Mouse (Mus musculus) megakaryocyte, adult 5-6 weeks (primary cell): ENCODE measurements at regions not wholly inside any gene's neighbourhood (a gene's known extent, or its start where the extent isn't known, plus 50 kb on each side); places are given as distances from the start of the nearest gene placed in this dataset.

Experiments
- ATAC-seq: 2 replicates; pipeline ENCODE4 v1.8.0; 2016; ENCODE audit warnings: mild to moderate bottlenecking, inconsistent platforms; ENCODE audit not compliant: poor library complexity, severe bottlenecking

DNA sequence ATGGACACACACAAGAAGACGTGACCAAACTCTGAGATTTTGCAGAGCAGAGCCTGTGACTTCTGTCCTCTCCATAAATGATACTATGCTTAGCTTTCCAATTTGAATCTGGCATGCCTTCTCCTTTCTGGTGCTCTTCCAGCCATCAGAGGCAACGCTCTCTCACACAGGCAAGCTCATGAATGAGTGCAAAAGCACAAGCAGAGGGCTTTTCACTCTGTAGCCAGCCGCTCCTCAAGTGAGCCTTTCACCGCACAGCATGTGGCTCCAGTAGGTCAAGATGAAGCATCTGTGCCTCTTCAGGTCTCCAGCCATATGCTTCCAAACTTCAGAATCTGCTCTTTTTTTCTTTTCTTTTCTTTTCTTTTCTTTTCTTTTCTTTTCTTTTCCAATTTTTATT is 106.2 kb downstream of the Spry2 start:
- ATAC-seq, result no peak

DNA sequence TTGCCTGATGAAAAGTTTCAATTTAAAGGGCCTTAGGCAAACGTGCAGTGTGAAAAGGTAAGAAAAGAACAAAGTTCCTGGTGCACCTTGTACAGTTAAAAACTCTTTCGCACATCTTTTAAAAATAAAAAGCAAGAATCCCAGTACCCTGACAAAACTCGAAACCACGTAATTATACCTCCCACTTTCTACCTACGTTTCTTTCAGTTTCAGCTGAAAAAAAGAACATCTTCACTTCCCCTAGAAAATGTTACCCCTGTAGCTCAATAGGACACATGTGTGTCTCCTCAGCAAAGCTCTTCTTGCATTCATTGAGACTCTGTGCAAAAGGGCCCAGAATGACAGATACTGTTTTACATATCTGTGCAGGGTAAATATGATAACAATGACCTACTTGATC is 113.2 kb downstream of the Spry2 start:
- no peak for ATAC-seq

DNA sequence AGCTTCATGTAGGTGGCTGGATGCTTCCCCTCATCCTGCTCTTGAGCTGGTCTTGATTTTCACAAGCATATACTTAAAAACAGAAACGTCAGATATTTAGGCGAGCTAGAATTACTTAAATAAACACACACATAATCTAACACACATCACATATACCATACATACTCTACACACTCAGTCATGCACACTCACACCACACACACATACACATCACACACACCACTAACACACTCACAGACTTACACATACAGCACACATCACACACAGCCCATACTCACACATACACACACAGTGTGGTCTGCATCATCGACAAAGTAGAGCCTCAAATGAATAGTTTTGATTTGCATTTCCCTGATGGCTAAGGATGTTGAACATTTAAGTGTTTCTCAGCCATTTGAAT is 116.9 kb downstream of the Spry2 start:
- no peak for ATAC-seq

DNA sequence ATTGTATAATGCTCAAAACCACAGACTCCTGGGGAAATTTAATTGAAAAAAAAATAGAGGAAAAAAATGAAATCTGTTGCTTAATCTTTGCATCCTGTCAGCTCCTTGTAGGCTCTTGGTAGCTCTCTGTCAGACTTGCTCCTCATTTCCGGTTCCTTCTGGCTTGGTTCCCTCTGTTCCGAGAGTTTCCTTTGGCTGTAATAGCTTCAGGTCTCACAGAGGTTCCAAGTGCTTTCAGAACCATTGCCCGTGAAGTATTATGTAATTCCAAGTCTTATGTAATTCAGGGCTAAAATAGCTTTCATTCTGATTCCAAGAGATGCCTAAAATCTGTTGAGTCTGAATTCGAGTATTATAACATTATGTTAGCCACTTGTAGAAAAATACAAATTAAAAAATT is 117.3 kb downstream of the Spry2 start:
- ATAC-seq, result peak; percentile 84

DNA sequence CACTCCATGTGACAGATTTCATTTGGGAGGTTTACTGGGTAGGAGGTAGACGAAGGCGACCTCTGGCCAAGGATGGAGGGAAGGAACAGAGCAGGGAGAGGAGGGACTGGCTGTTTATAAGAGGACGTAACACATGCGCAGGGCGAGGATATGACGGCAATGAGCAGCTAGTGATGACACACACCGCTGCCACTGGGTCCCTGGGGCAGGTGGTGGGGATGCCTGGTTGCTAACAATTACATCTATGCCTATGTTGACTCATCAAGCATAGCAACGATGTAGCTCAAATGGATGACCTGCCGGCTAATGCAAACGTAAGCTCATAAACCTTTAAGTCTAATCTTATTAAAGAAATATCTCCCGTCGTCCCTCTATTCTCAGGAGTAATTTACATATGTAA is 122.9 kb downstream of the Spry2 start:
- ATAC-seq, result no peak

DNA sequence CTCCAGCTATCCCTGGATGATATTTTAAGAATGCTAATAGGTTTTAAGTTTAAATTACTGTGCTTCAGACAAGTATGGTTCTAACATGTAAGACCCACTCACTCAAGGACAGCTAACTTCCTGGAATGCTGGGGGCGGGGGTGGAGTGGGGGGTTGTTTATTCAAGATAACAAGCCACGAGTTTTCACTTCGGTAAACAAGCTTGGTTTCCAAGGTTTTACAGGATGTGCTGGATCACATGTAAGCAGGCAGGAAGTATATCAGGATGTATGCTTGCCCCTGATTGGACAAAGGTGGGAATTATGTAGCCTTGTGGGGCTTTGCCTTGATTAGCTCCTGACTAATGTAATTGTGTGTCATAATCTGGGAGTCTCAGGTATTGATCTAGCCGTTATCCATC is 129.5 kb downstream of the Spry2 start:
- ATAC-seq, result no peak

DNA sequence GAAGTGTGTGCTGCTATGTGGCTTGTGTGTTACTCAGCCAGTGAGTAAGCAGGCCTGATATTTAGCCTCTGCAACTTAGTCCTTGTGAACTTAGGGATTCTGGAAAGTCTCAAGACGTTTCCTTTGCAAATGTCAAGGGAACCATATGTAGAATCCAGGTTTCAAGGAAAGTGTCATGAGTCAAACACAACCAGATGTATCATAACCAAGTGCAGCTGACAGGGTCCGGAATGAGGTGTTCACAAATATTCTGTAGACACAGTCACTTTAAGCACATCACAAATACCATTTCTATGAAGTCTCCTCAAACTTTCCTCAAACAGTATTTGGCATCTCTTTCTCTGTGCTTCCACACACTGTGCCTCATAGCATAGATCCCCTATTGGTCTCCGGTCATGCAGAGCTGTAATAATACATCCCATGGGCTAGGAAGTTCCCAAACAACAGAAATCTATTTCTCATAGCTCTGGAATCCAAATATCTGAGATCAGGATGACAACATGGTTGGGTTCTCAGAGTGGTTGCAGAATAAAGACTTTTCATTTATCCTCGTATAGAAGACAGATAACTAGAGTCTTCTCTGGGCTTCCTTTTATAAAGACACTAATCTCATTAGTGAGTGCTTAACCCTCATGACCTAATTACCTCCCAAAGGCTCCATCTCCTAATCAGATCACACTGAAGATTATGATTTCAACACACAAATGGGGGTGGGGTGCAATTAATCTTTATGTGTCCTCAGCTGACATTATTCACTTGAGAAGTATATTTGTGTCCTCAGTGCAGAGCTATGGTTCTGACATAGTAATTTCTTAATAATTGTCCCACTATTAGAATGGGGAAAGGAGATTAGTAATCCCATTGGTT is 143.9 kb downstream of the Spry2 start:
- no peak for ATAC-seq

DNA sequence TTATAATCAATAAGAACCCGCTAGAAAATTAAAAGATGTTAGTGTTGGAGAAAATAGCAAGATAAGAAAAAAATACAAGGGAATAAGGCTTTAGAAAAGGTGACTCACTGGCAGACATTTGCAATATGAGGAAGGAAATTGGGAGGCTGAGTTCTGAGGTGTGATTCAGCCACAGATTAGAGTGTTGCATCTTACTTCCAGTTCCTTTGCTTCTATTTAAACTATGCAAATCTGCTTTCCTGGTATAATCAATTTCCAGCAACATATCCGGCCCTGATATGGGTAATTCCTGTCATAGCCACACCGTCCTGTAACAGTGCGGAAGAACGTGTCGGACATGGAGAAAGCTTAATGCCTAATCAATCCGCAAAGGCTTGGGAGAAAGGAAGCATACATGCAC is 144.9 kb downstream of the Spry2 start:
- ATAC-seq, result peak; percentile 71

DNA sequence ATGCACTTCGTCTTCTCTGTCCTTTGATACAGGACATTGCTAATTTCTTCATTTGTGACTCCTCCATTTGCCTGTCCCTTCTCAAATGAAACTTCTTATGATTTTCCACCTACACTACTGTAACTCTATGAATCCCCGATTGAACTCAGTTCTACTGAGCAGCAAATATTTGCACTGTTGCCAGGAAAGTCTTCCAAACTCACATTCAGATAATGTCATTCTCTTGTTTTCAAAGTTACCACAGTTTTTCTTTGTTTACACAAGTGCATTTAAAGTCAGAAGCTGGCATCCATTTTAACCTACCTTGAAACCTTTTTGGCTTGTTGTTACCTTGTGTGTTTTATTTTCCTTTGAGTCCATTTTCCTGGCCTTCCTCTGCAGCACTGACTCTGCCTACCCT is 152.0 kb downstream of the Spry2 start:
- ATAC-seq, result no peak

DNA sequence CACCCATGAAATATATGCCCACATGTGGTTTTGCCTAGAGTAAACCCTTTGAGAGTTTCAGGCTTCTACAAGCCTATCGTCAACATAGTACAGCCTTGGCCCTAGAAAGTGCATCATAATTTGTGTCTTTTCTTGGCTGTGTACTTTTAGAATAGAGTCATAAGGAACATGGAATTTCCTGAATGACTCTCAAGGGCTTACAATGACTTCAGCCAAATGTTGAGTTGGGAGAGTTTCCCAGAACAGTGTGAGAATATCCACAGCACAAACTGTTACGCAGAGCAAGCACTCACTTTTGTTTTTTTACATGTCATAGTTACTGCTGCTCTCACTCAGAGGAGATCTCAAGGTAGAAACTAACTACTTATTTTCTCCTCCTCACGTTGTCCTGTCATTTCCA is 152.5 kb downstream of the Spry2 start:
- ATAC-seq, result no peak

DNA sequence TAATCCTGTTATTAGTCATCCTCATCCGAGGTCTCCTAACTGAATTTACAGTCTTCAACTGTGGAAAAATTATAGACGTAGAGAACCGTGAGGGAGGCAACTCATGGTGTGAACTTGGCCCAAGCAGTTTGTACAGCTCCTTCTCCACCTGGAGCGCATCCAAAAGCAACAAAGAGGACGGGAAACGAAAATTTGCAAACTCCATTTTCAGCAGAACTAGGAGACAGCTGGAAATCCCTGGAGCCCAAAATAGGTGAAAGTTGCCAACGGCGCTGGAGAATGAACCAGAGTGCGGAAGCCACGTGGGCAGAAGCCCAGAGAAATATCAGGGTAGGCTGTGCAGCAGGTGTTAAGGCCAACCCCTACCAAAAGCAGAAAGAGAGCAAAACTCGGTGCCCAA is 155.7 kb downstream of the Spry2 start:
- no peak for ATAC-seq

DNA sequence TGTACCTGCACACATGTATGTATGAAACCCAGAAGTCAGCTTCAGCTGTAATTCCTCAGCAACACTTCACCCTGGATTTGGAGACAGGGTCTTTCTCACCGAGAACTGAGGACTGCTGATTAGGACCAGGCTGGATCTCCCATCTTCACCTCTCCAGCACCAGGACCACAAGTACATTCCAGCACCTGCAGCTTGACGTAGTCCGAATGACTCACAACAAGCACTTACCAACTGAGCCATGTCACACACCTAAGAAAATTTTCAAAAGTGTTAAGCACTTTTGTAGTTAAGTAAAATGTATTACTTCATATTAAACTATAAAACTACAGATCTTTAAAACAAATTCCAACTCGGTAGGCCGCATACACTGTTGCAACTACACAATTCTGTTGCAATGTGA is 158.1 kb downstream of the Spry2 start:
- no peak for ATAC-seq

DNA sequence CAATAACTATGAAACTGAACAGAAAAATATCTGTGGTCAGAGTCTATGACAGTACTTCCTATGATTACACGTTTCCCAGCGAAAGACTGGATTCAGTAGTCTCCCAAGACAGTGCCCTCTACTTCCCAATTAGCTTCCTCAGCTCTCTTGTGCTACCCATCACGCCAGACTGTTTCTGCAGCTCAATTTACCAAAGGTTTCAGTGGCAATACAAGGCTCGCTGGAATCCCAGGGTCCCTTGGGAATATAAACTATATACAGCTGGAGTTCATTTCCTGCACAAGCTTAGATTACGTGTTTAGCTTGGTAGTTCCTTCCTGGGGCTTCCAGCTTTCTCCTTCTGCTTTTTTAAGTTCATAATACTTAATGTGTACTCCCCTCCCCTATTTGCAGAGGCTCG is 160.3 kb downstream of the Spry2 start:
- no peak; the same call in 1 of the 2 replicates for ATAC-seq

DNA sequence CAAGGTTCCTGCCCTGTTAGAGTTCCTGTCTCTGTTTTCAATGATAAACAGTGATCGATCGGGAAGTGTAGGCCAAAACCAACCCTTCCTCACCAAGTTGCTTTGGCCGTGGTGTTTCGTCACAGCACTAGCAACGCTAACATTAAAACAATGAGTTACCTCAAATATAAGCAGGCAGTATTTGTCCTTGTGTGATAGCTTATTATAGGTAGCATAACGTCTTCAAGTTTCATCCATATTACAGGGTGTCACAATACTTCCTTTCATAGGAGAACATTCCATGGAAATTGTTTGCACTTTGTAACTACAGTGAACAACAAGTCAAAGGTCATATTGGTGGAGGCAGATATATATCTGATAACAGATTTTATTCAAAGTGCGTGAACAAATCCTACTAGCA is 162.3 kb downstream of the Spry2 start:
- no peak for ATAC-seq

DNA sequence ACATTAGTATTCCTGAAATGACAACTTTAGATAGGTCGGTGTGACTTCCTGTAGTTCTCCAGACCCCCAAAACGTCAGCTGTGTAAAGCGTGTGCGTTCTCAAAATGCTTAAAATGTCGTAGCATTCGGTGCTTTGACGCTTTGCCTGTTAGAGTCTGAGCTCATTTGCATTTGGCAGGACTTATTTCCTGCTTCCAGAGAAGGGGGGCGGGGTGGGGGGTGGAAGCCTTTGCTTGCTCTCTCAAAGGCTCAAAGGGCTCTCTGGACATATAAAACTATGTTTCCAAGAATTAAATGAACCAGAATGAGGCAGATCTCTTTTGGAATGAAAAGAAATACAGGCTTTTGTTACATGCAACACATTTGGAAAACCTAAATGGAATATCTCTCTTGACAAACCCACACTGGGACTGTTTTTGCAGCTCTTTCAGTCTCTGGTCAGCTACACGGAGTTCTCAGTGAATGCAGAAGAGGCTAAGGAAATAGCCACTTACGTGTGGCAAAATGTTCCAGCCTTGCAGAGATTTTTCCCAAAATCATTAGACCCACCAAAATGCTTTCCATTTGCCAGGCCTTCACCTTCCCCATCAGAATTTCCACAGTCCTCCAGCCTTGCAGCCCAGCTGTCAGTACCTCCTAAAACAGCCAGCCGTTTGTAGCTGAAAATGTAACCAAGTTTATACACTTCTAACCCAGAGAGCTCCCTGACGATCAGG is 163.4 kb downstream of the Spry2 start:
- peak; percentile 51 for ATAC-seq

DNA sequence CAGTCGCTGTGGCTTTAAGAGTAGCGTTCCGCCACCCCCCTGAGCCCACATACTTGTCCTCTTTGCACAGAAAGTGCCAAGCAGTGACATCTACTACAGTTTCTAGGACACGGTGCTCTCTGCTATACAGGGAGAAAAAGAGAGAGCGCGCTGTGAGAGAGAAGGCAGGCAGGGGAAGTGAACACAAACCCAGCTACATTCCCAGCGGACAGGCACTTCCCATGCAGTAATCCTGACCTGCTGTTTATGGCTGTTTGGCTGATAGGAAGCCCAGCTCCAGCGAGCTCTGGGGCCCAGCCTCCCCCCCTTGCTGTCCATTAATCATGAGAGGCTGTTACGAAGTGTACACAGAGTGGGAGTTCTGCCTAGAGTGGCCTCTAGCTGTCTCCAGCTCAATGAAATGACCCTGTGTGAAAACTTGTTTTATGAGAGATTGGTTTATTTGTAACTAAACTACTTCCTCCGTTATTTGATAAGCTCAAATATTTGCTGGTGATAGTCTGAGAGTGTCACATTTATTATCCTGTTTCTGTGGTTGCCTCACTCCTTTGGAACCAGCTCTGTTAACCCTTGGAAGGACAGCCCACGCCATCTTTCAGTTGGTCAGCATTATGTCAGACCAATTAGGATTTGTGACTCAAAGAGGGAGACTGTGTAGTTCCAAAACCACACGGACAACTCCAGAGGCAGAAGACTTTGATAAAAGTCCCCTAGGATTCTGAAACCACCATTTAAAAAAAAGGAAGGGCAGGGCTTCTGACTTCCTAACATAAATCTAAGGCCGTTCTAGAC is 164.2 kb downstream of the Spry2 start:
- peak; percentile 66 for ATAC-seq

DNA sequence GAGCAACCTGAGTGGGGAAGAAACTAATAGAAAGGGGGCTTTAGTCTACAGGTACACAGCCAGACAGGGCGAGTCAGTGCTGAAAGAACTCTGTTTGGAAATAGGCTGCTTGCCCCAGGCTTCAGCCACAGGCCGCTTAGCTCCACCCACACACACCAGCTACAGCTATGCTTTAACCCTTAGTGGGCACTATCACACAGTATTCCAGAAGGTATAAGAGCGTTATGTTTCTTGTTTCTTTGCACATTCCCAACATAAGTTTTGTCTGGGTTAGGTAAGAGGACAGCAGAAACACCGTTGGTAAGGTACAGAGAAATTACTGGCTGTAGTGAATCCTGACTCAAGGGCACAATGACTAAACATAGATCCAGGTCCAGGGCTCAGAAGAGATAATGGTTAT is 165.8 kb downstream of the Spry2 start:
- no peak for ATAC-seq

DNA sequence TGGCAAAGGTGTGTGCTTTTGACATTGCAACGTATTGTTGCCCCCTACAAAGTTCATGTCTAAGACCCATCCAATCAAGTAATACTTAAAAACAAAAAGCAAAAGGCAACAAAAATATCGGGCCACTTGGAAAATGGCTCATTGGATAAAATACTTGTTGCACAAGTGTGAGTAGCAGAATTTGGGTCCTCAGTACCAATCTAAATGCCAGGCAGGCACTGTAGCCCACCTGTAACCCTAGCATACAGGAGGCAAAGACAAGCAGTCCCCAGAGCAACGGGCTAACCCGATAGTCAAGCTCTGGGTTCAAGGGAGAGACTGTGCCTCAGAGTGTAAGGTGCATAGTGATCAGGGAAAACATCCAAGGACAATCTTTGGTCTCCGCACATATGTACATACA is 167.8 kb downstream of the Spry2 start:
- ATAC-seq, result no peak

DNA sequence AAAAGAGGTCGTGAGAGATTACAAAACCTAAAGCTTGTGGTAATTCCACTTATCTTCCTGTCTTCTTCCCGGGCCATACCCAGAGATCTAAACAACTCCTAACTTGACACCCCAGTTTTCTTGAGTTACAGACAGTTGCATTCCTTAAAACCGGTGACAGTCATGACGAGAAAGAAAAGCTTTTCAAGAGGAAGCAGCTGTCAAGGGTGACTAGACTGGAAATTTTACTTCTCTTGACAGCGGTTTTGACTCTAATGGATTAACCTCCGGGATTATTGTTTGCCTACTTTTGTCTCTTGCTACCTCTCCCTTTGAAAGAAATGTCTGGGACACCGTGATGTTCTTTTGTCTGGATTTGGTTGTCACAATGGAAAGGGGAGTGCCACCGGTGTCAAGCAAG is 170.9 kb downstream of the Spry2 start:
- ATAC-seq, result no peak

DNA sequence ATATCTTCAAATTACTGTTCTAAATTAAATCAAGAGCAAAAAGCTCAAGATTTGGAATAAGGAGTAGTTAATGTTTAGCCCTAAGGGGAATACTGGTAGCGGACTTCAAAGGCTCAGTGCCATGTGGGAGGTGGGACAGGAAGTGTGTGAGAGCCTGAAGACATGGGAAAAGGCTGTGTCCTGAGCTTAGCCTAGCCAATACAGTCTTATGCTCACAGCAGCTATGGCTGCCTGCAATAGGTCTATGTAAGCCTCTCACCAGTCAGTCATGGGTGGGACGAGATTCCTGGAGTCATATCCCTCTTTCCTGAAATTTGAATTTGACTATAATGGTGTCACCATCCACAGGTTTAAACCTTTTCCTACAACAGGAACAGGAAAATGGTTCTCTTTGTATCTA is 173.7 kb downstream of the Spry2 start:
- no peak for ATAC-seq

DNA sequence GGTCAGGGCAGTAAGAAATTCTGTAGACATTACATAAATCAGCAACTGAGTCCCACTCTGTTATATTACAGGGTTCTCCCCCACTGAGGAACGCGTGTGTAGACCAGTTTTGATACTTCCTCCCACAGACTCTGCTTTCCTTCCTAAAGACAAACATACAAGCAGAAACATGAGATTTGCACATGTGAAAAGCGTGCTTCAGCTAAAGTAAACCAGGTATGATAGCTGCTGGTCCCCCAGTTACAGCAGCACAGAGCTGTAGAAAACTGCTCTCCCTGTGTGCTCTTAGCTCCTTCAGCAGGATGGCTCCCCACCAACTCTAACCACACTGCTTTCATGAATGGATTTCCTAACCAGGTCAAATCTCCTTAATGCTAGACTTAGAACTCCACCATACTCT is 175.0 kb downstream of the Spry2 start:
- no peak for ATAC-seq
